Mouse (Mus musculus): Measurements from ENCODE around the gene Cth. TPM values are rescaled to one million over a fixed set of nuclear protein-coding genes. Genes with fewer than 3 reads are reported as not detected.
"Not testable (repeated sequence)": the region's sequence is repeated elsewhere in the genome, so short reads cannot be mapped to it uniquely, and the experiment has no call there.

The Cth gene
- polyA plus RNA-seq, 1 experiment from 2014 or later: 10.5 TPM

- not testable (repeated sequence) for H3K36me3 ChIP-seq; H3K27ac ChIP-seq; H3K4me2 ChIP-seq; H3K4me1 ChIP-seq; H3K9me3 ChIP-seq; H3K27me3 ChIP-seq; ATAC-seq (ENCODE audit: borderline replicate concordance, extremely low read depth, low FRiP score, low TSS enrichment); H3K4me3 ChIP-seq; H3K9ac ChIP-seq
- 63% methylated on average over 6 of the region's 6 CpGs for WGBS
Observed at GRCm38 (mm10) chr3:157933223-157933622, 8.3 kb upstream of the Cth start.

DNA sequence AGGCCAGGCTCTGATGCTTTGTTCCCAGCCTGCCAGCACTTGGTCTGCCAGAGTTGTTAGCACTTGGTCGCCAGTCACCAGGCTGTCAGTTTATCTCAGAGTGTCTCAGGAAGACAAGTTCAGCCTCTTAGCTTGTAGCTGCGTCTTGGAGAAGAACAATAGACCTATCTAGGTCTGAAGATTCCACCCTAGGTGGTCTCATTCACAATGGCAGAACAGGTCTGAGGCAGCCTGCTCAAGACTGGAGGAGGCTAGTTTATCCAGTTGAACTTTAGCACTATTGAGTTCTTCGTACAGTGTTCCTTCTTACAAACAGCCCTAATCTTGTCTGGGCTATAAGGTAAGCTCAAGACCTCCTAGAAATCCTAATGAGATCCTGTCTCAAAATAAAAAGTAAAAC, 7.2 kb upstream of the Cth start:
- no peaks in the 10 kb centered on the region for H3K27me3 ChIP-seq
- H3K4me1 ChIP-seq: no peaks in the 10 kb centered on the region
- 47% methylated on average over 3 of the region's 3 CpGs for WGBS
- no peak overlapping the region for H3K4me2 ChIP-seq
- ATAC-seq (ENCODE audit: borderline replicate concordance, extremely low read depth, low FRiP score, low TSS enrichment): no peak
- no peak overlapping the region for H3K4me3 ChIP-seq
- H3K9me3 ChIP-seq: no peaks in the 10 kb centered on the region
- no peak overlapping the region for H3K27ac ChIP-seq
- H3K9ac ChIP-seq: no peak overlapping the region
- no peaks in the 10 kb centered on the region for H3K36me3 ChIP-seq

- Histone ChIP-seq H3K9ac (no peak overlapping the region), H3K36me3 (no peaks in the 10 kb centered on the region), H3K4me1 (no peaks in the 10 kb centered on the region), H3K4me2 (no peak overlapping the region), H3K27me3 (peaks cover under 1% of the 10 kb centered on the region; the same call in 1 of the 2 replicates), H3K9me3 (no peaks in the 10 kb centered on the region), H3K4me3 (no peak overlapping the region), H3K27ac (no peak overlapping the region)
- ATAC-seq (ENCODE audit: borderline replicate concordance, extremely low read depth, low FRiP score, low TSS enrichment): no peak
- 40% methylated on average over 3 of the region's 3 CpGs for WGBS
Observed at GRCm38 (mm10) chr3:157931592-157931991, 6.7 kb upstream of the Cth start.

DNA sequence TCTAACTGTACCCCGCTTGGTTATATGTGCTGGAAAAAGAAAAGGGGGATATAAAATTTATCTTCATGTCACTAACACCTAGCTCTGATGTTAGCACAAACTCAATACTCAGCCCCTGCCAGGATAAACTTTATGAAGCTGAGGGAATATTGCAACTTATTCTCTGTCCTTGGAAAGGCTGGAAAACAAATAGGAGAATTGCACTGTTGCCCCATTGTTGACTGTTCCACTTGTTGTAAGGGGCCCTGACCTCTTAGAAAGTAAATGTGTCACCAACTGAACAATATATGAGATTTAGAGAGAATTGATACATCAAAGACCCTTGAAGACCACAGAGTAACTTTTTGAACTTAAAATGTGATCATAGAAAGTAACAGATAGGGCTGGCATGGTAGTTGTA, 4.5 kb upstream of the Cth start:
- H3K27me3 ChIP-seq: peaks cover 7% of the 10 kb centered on the region; the same call in 1 of the 2 replicates
- ATAC-seq (ENCODE audit: borderline replicate concordance, extremely low read depth, low FRiP score, low TSS enrichment): no peak
- H3K9me3 ChIP-seq: no peaks in the 10 kb centered on the region

GRCm38 (mm10) chr3:157928731-157929130, 3.9 kb upstream of the Cth start:
- no peak overlapping the region for H3K27ac ChIP-seq
- H3K36me3 ChIP-seq: no peaks in the 10 kb centered on the region
- H3K9ac ChIP-seq: no peak overlapping the region
- no peak overlapping the region for H3K4me2 ChIP-seq
- H3K9me3 ChIP-seq: no peaks in the 10 kb centered on the region
- peaks cover 7% of the 10 kb centered on the region; the same call in 1 of the 2 replicates for H3K27me3 ChIP-seq
- H3K4me1 ChIP-seq: peaks cover 10% of the 10 kb centered on the region
- WGBS: 60% methylated on average over 2 of the region's 2 CpGs
- H3K4me3 ChIP-seq: no peak overlapping the region
- ATAC-seq (ENCODE audit: borderline replicate concordance, extremely low read depth, low FRiP score, low TSS enrichment): no peak

More for the DNA sequence above, 4.5 kb upstream of the Cth start:
- Histone ChIP-seq H3K9ac (no peak overlapping the region), H3K4me2 (no peak overlapping the region), H3K4me1 (peaks cover 7% of the 10 kb centered on the region), H3K27ac (no peak overlapping the region), H3K36me3 (no peaks in the 10 kb centered on the region), H3K4me3 (no peak overlapping the region)
- WGBS: 72% methylated on average over 1 of the region's 1 CpGs

DNA sequence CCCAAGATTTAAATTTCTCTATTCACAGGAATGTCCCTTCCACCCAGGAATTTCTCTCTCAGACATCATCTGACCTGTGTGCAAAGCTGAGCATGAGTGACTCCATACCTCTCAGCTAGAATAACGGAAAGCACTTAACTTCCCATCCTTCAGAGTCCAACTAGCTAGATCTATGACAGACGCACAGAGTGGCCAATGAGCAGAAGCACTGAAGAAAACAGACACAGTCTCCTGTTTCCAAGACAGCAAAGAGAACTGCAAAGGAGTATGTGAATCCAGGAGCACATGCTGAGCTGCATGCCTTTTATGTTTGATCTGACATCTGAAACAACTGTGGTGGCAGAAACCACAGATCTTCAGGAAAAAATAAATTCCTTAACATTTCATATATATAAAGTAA, 1.9 kb upstream of the Cth start:
- Histone ChIP-seq H3K36me3 (no peaks in the 10 kb centered on the region), H3K4me3 (no peak overlapping the region), H3K9me3 (no peaks in the 10 kb centered on the region), H3K4me1 (peaks cover 10% of the 10 kb centered on the region), H3K9ac (no peak overlapping the region), H3K27ac (no peak overlapping the region), H3K4me2 (no peak overlapping the region), H3K27me3 (peaks cover 7% of the 10 kb centered on the region; the same call in 1 of the 2 replicates)
- WGBS: 23% methylated on average over 2 of the region's 2 CpGs
- no peak for ATAC-seq (ENCODE audit: borderline replicate concordance, extremely low read depth, low FRiP score, low TSS enrichment)

- Histone ChIP-seq H3K27me3 (peaks cover 7% of the 10 kb centered on the region; the same call in 1 of the 2 replicates), H3K27ac (no peak overlapping the region), H3K9me3 (no peaks in the 10 kb centered on the region), H3K4me1 (peaks cover 10% of the 10 kb centered on the region), H3K4me3 (no peak overlapping the region), H3K4me2 (no peak overlapping the region), H3K36me3 (no peaks in the 10 kb centered on the region), H3K9ac (no peak overlapping the region)
- no peak for ATAC-seq (ENCODE audit: borderline replicate concordance, extremely low read depth, low FRiP score, low TSS enrichment)
- WGBS: 71% methylated on average over 14 of the region's 14 CpGs
Observed at GRCm38 (mm10) chr3:157925706-157926510, 1.0 kb upstream of the Cth start.

DNA sequence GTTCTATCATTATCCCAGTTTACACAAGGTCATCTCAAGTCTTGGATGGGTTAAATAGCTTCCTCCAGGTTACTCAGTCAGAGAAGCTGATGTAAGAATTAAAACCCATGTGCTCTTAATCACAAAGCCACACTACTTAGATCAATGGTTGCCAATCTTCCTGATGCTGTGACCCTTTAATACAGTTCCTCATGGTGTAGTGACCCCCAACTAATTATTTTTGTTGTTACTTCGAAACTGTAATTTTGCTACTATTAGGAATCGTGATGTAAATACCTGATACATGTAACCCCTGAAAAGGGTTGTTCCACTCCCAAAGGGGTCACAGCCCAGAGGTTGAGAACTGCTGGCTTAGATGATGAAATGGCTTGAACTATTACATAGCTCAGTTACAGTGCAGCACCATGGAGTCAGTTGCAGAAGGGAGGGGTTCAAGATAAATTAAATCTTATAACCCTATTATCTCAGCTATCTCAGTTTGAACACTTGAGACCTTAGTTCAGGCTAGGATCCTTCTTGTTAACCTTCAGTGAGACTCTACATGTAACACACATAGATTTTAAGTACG, 1.5 kb downstream of the Cth start:
- H3K9ac ChIP-seq: no peak overlapping the region
- no peak for ATAC-seq (ENCODE audit: borderline replicate concordance, extremely low read depth, low FRiP score, low TSS enrichment)
- peaks cover 7% of the 10 kb centered on the region; the same call in 1 of the 2 replicates for H3K27me3 ChIP-seq
- no peak overlapping the region for H3K4me2 ChIP-seq
- no peaks in the 10 kb centered on the region for H3K9me3 ChIP-seq
- 80% methylated on average over 3 of the region's 3 CpGs for WGBS
- H3K4me3 ChIP-seq: no peak overlapping the region
- no peaks in the 10 kb centered on the region for H3K36me3 ChIP-seq
- no peak overlapping the region for H3K27ac ChIP-seq
- peaks cover 10% of the 10 kb centered on the region for H3K4me1 ChIP-seq

DNA sequence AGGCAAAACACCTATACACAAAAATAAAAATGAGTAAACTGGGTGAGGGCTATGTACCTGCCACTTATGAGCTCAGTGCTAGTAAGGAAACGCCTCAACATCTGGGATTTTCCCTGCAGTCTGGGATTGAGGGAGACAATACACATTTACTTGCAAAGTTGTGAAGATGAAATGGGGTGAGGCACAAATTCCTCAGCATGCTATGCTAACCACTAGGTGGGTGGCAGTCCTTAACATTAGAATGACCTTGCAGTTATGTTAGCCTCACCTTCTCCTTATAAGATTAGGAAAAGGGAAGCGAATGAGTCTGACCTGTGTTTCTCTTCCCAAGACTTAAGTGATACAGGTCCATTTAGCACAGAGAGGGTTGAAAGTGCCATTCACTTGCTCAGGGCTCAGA, 3.5 kb downstream of the Cth start:
- ATAC-seq (ENCODE audit: borderline replicate concordance, extremely low read depth, low FRiP score, low TSS enrichment): no peak

GRCm38 (mm10) chr3:157916336-157916735, 8.5 kb downstream of the Cth start:
- no peak overlapping the region for H3K9ac ChIP-seq
- no peaks in the 10 kb centered on the region; the same call in 1 of the 2 replicates for H3K27me3 ChIP-seq
- 86% methylated on average over 4 of the region's 4 CpGs for WGBS
- ATAC-seq (ENCODE audit: borderline replicate concordance, extremely low read depth, low FRiP score, low TSS enrichment): no peak
- H3K4me1 ChIP-seq: no peaks in the 10 kb centered on the region
- no peaks in the 10 kb centered on the region for H3K36me3 ChIP-seq
- H3K27ac ChIP-seq: no peak overlapping the region
- H3K4me3 ChIP-seq: no peak overlapping the region
- no peak overlapping the region for H3K4me2 ChIP-seq
- H3K9me3 ChIP-seq: no peaks in the 10 kb centered on the region

More for the DNA sequence above, 3.5 kb downstream of the Cth start:
- Histone ChIP-seq H3K27me3 (peaks cover 4% of the 10 kb centered on the region; the same call in 1 of the 2 replicates), H3K36me3 (no peaks in the 10 kb centered on the region), H3K9me3 (no peaks in the 10 kb centered on the region), H3K9ac (no peak overlapping the region), H3K27ac (no peak overlapping the region), H3K4me2 (no peak overlapping the region), H3K4me3 (no peak overlapping the region), H3K4me1 (peaks cover 10% of the 10 kb centered on the region)
- WGBS: 88% methylated on average over 2 of the region's 2 CpGs

GRCm38 (mm10) chr3:157912155-157912554, 12.7 kb downstream of the Cth start:
- Histone ChIP-seq H3K4me3 (no peak overlapping the region), H3K36me3 (no peaks in the 10 kb centered on the region), H3K27me3 (no peaks in the 10 kb centered on the region; the same call in 1 of the 2 replicates), H3K4me2 (no peak overlapping the region), H3K9me3 (no peaks in the 10 kb centered on the region), H3K4me1 (no peaks in the 10 kb centered on the region), H3K27ac (no peak overlapping the region), H3K9ac (no peak overlapping the region)
- WGBS: 80% methylated on average over 2 of the region's 2 CpGs
- ATAC-seq (ENCODE audit: borderline replicate concordance, extremely low read depth, low FRiP score, low TSS enrichment): no peak

GRCm38 (mm10) chr3:157910262-157910661, 14.6 kb downstream of the Cth start:
- no peak overlapping the region for H3K27ac ChIP-seq
- WGBS: 69% methylated on average over 3 of the region's 3 CpGs
- ATAC-seq (ENCODE audit: borderline replicate concordance, extremely low read depth, low FRiP score, low TSS enrichment): no peak
- no peaks in the 10 kb centered on the region for H3K9me3 ChIP-seq
- H3K4me3 ChIP-seq: no peak overlapping the region
- H3K36me3 ChIP-seq: no peaks in the 10 kb centered on the region
- H3K27me3 ChIP-seq: no peaks in the 10 kb centered on the region; the same call in 1 of the 2 replicates
- H3K4me1 ChIP-seq: no peaks in the 10 kb centered on the region
- H3K4me2 ChIP-seq: no peak overlapping the region
- H3K9ac ChIP-seq: no peak overlapping the region
